Mouse (Mus musculus) small intestine, adult 2 months (tissue): ENCODE measurements around the gene Cln3.

Experiments
- CTCF ChIP-seq: fragments of 200-500 bp; IDR thresholded peaks from 2 replicates; pipeline ENCODE4 v1.5.1; 2012; ENCODE audit warnings: low read depth, mild to moderate bottlenecking, control low read depth, inconsistent platforms, low read length, moderate library complexity, mixed read lengths; ENCODE audit not compliant: insufficient replicate concordance, insufficient read length; ENCODE audit errors: extremely low read depth
- POLR2A ChIP-seq: fragments of 200-500 bp; IDR thresholded peaks from 2 replicates; pipeline ENCODE4 v1.6.1; 2012; ENCODE audit warnings: low read depth, mild to moderate bottlenecking, control low read depth, inconsistent platforms, low read length, moderate library complexity

DNA sequence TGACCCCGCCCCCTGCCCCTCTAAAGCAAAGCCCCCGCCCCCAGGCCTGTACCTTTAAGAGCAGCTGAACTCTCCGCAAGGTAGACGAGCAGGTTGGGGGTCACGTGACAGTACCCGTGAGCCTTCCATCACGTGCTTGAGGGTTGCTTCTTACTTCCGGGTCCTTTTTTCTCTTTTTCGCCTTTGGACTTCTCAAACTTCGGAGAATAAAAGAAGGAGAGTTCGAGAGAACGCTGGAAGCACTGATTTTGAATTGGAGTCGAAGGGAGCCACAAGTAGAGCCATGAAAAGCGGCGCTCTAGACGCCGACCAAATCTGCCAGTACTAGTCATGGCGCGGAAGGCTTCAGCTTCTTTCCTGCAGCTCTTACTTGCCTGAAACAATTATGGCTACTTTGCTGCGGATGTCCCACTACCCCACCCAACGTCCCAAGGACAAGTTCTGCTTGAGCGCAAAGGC, 2.3 kb downstream of the Cln3 start:
- TF ChIP-seq CTCF, result no peak
- no peak for TF ChIP-seq POLR2A
